8 mouse cellular contexts compared by ENCODE assay signal in genomic region chr8:88273051-88273430, GRCm38 (mm10). TPM values are rescaled to one million over a fixed set of nuclear protein-coding genes. Genes with fewer than 3 reads are reported as not detected.
A peak's percentile ranks its signal among the peaks of the same experiment; 100 is the strongest.
DNase-seq lines count a peak whose midpoint lies in the region; ATAC-seq lines count a peak whose summit lies in the region.

No protein-coding gene starts in this region.

- 0 out of 2 replicates have a peak, but pooled peaks have one; percentile 17 for ATAC-seq in kidney, embryonic 16.5 days (ENCODE audit: low FRiP score, low TSS enrichment)
- no peak for ATAC-seq in hindbrain, embryonic 16.5 days
- no peak for ATAC-seq in midbrain, embryonic 15.5 days (replicated peaks)

- no peak for DNase-seq in kidney, adult 11 months
- no peak for DNase-seq in embryonic facial prominence, embryonic 10.5 days (ENCODE audit: low spot score)
- DNase-seq in right cerebral cortex, adult 2 months (ENCODE audit: low spot score in 2 of 2): no peak
- no peak for DNase-seq in c-Kit-positive CD71-positive TER-119-positive erythroid progenitor cells, embryonic 14.5 days (ENCODE audit: low spot score)
- DNase-seq in right cerebral cortex, postnatal 14 days: no peak

- no peaks in the 10 kb centered on the region for H3K9me3 ChIP-seq in kidney, embryonic 16.5 days (ENCODE audit: low read length)
- H3K9me3 ChIP-seq in embryonic facial prominence, embryonic 10.5 days: no peaks in the 10 kb centered on the region
- H3K9me3 ChIP-seq in hindbrain, embryonic 16.5 days (ENCODE audit: control insufficient read depth, low read length): no peaks in the 10 kb centered on the region
- no peaks in the 10 kb centered on the region for H3K9me3 ChIP-seq in midbrain, embryonic 15.5 days

- H3K4me3 ChIP-seq in kidney, embryonic 16.5 days (ENCODE audit: low read length): peak overlapping the region; percentile 52
- peak overlapping the region; percentile 62 for H3K4me3 ChIP-seq in embryonic facial prominence, embryonic 10.5 days
- peak overlapping the region; percentile 49 for H3K4me3 ChIP-seq in hindbrain, embryonic 16.5 days (ENCODE audit: low read length)
- H3K4me3 ChIP-seq in midbrain, embryonic 15.5 days: peak overlapping the region; percentile 47

- 68% methylated on average over 7 of the region's 7 CpGs for WGBS in kidney, embryonic 16.5 days
- 68% methylated on average over 7 of the region's 7 CpGs for WGBS in embryonic facial prominence, embryonic 10.5 days
- WGBS in hindbrain, embryonic 16.5 days: 64% methylated on average over 7 of the region's 7 CpGs
- WGBS in midbrain, embryonic 15.5 days: 67% methylated on average over 7 of the region's 7 CpGs

- no peak overlapping the region for H3K27ac ChIP-seq in kidney, embryonic 16.5 days (ENCODE audit: low read length)
- no peak overlapping the region for H3K27ac ChIP-seq in embryonic facial prominence, embryonic 10.5 days (replicated peaks)
- H3K27ac ChIP-seq in hindbrain, embryonic 16.5 days (ENCODE audit: low read depth, low read length): no peak overlapping the region
- H3K27ac ChIP-seq in midbrain, embryonic 15.5 days: no peak overlapping the region

- H3K27me3 ChIP-seq in kidney, embryonic 16.5 days (ENCODE audit: insufficient read depth, low read length): peaks cover 15% of the 10 kb centered on the region
- H3K27me3 ChIP-seq in embryonic facial prominence, embryonic 10.5 days (replicated peaks; ENCODE audit: low read depth, poor library complexity, severe bottlenecking): peaks cover 66% of the 10 kb centered on the region
- H3K27me3 ChIP-seq in hindbrain, embryonic 16.5 days (replicated peaks; ENCODE audit: control insufficient read depth, insufficient read depth, low read length): peaks cover 8% of the 10 kb centered on the region; the same call in 1 of the 2 replicates
- peaks cover 24% of the 10 kb centered on the region for H3K27me3 ChIP-seq in midbrain, embryonic 15.5 days (replicated peaks)

- H3K9ac ChIP-seq in kidney, embryonic 16.5 days (replicated peaks; ENCODE audit: low read length): peak overlapping the region; percentile 74; the same call in 1 of the 2 replicates
- H3K9ac ChIP-seq in hindbrain, embryonic 16.5 days (ENCODE audit: low read depth, low read length): no peak overlapping the region; the same call in 1 of the 2 replicates
- no peak overlapping the region for H3K9ac ChIP-seq in midbrain, embryonic 15.5 days

- no peaks in the 10 kb centered on the region for H3K36me3 ChIP-seq in kidney, embryonic 16.5 days (ENCODE audit: insufficient read depth, low read length)
- no peaks in the 10 kb centered on the region for H3K36me3 ChIP-seq in embryonic facial prominence, embryonic 10.5 days (replicated peaks)
- no peaks in the 10 kb centered on the region for H3K36me3 ChIP-seq in hindbrain, embryonic 16.5 days (ENCODE audit: control insufficient read depth, insufficient read depth, low read length)
- no peaks in the 10 kb centered on the region for H3K36me3 ChIP-seq in midbrain, embryonic 15.5 days (replicated peaks)

- peaks cover 11% of the 10 kb centered on the region; the same call in 1 of the 2 replicates for H3K4me1 ChIP-seq in kidney, embryonic 16.5 days (ENCODE audit: insufficient read depth, low read length)
- peaks cover 12% of the 10 kb centered on the region for H3K4me1 ChIP-seq in embryonic facial prominence, embryonic 10.5 days
- peaks cover 6% of the 10 kb centered on the region for H3K4me1 ChIP-seq in hindbrain, embryonic 16.5 days (ENCODE audit: control insufficient read depth, insufficient read depth, low read depth, low read length)
- peaks cover 11% of the 10 kb centered on the region for H3K4me1 ChIP-seq in midbrain, embryonic 15.5 days

- peak overlapping the region; percentile 97 for H3K4me2 ChIP-seq in kidney, embryonic 16.5 days (replicated peaks; ENCODE audit: low read depth, low read length)
- peak overlapping the region; percentile 84 for H3K4me2 ChIP-seq in hindbrain, embryonic 16.5 days (ENCODE audit: low read length)
- peak overlapping the region; percentile 85 for H3K4me2 ChIP-seq in midbrain, embryonic 15.5 days

RNA-seq across cellular contexts. Expression of gene Adcy7, which starts 0.8 kb away (rescaled TPM):
- 3.0 and 3.7 TPM in 2 replicates for polyA plus RNA-seq in kidney, embryonic 16.5 days (2015; fragmentation: Nextera tagmentation; extraction: Ambion mirVana)
- polyA plus RNA-seq in embryonic facial prominence, embryonic 10.5 days (2016; fragmentation: Nextera tagmentation; extraction: Ambion mirVana): 2.4 and 2.6 TPM in 2 replicates
- 7.0 and 8.3 TPM in 2 replicates for polyA plus RNA-seq in hindbrain, embryonic 16.5 days (2015; fragmentation: Nextera tagmentation; extraction: Ambion mirVana)
- polyA plus RNA-seq in midbrain, embryonic 15.5 days (2015; fragmentation: Nextera tagmentation; extraction: Ambion mirVana): 4.1 and 4.3 TPM in 2 replicates
